Mouse (Mus musculus): Measurements from ENCODE around the gene Supt3. TPM values are rescaled to one million over a fixed set of nuclear protein-coding genes. Genes with fewer than 3 reads are reported as not detected.
A peak's percentile ranks its signal among the peaks of the same experiment; 100 is the strongest.

The Supt3 gene
- polyA plus RNA-seq (2012; rRNA removed): 7.8 and 8.2 TPM in 2 replicates

GRCm38 (mm10) chr17:44776738-44777270 lies at the start of gene Supt3:
Gene Supt3 (plus strand): TSS chr17:44777152.
- DNase-seq: peak; percentile 96
- H3K4me1 ChIP-seq (ENCODE audit: control insufficient read depth, insufficient read depth, low read length): no peaks in the 10 kb centered on the region
- WGBS: under 1% methylated on average over 39 of the region's 40 CpGs
- no peaks in the 10 kb centered on the region for H3K27me3 ChIP-seq (ENCODE audit: control insufficient read depth, insufficient read depth, low read length)
- peak within 1 kb of the TSS; percentile 72 for H3K4me3 ChIP-seq (replicated peaks; ENCODE audit: insufficient read depth, low read depth, low read length)
- no peak within 1 kb of the TSS for H3K27ac ChIP-seq (ENCODE audit: insufficient read depth, low read length)
- peak; percentile 36; the same call in 1 of the 2 replicates for TF ChIP-seq POLR2A (IDR thresholded peaks at IDR 0.05; ENCODE audit: borderline replicate concordance, insufficient read depth, low read length)
- peak; percentile 24; the same call in 1 of the 2 replicates for TF ChIP-seq CTCF (IDR thresholded peaks at IDR 0.05; ENCODE audit: borderline replicate concordance, insufficient read depth, low read depth, low read length)

- H3K4me3 ChIP-seq (replicated peaks; ENCODE audit: insufficient read depth, low read depth, low read length): no peak overlapping the region
- no peak for DNase-seq
- H3K27me3 ChIP-seq (ENCODE audit: control insufficient read depth, insufficient read depth, low read length): no peaks in the 10 kb centered on the region
- TF ChIP-seq POLR2A (IDR thresholded peaks at IDR 0.05; ENCODE audit: borderline replicate concordance, insufficient read depth, low read length): no peak
- no peak for TF ChIP-seq CTCF (IDR thresholded peaks at IDR 0.05; ENCODE audit: borderline replicate concordance, insufficient read depth, low read depth, low read length)
- H3K4me1 ChIP-seq (ENCODE audit: control insufficient read depth, insufficient read depth, low read length): 0 out of 2 replicates have a peak, but pooled peaks cover 2% of the 10 kb centered on the region
- no peak overlapping the region for H3K27ac ChIP-seq (ENCODE audit: insufficient read depth, low read length)
Measured at GRCm38 (mm10) chr17:44727675-44728074, 49.3 kb upstream of the Supt3 start.

- H3K27me3 ChIP-seq (ENCODE audit: control insufficient read depth, insufficient read depth, low read length): no peaks in the 10 kb centered on the region; the same call in 1 of the 2 replicates
- H3K4me3 ChIP-seq (replicated peaks; ENCODE audit: insufficient read depth, low read depth, low read length): no peak overlapping the region
- H3K27ac ChIP-seq (ENCODE audit: insufficient read depth, low read length): no peak overlapping the region
- H3K4me1 ChIP-seq (ENCODE audit: control insufficient read depth, insufficient read depth, low read length): 0 out of 2 replicates have a peak, but pooled peaks cover 2% of the 10 kb centered on the region
- TF ChIP-seq CTCF (IDR thresholded peaks at IDR 0.05; ENCODE audit: borderline replicate concordance, insufficient read depth, low read depth, low read length): no peak
- no peak for TF ChIP-seq POLR2A (IDR thresholded peaks at IDR 0.05; ENCODE audit: borderline replicate concordance, insufficient read depth, low read length)
- WGBS: 20% methylated on average over 2 of the region's 2 CpGs
- DNase-seq: peak in 1 of 2 experiments; percentile 5
Measured at GRCm38 (mm10) chr17:44728464-44728863, 48.5 kb upstream of the Supt3 start.

DNA sequence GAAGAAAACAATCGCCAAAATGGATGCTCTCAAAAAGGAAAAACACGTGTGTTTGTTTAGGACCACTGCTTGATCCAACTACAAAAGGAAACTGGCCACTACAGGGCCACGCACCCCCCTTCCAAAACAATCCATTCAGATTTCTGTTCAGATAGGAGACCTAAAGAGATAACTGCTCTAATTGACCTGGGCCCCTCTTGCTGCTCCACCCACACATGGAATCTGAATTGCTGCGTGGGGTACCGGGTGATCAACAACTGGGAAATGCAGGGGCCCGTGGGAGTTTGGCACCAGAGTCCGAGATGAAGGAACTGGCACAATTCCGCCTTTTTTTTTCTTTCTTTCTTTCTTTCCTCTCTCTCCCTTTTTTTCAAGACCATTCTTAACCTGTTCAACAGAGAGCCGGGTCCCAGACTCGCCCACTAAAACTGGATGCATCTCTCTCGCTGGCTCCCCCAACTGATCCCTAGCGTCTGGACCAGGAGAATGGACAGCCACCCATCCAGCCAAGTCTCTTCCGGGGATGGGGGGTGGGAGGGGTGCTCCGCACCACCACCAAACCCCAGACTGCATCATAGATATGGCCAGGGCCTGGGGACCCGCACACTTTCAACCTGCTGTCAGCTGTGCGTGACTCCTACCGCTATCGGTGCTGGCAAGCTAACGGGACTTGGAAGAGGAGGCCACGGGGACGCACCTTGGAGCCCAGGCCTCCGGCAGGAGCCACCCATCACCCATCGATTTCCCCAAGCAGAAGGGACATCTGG lies 43.2 kb upstream of the Supt3 start:
- TF ChIP-seq POLR2A (IDR thresholded peaks at IDR 0.05; ENCODE audit: borderline replicate concordance, insufficient read depth, low read length): no peak
- no peak for TF ChIP-seq CTCF (IDR thresholded peaks at IDR 0.05; ENCODE audit: borderline replicate concordance, insufficient read depth, low read depth, low read length)
- Histone ChIP-seq H3K4me3 (replicated peaks; ENCODE audit: insufficient read depth, low read depth, low read length) (no peak overlapping the region), H3K27ac (ENCODE audit: insufficient read depth, low read length) (no peak overlapping the region), H3K4me1 (ENCODE audit: control insufficient read depth, insufficient read depth, low read length) (no peaks in the 10 kb centered on the region; the same call in 1 of the 2 replicates), H3K27me3 (ENCODE audit: control insufficient read depth, insufficient read depth, low read length) (peaks cover 8% of the 10 kb centered on the region; the same call in 1 of the 2 replicates)
- DNase-seq: no peak
- WGBS: 24% methylated on average over 23 of the region's 23 CpGs

- WGBS: under 1% methylated on average over 48 of the region's 48 CpGs
- Histone ChIP-seq H3K27ac (ENCODE audit: insufficient read depth, low read length) (no peak overlapping the region), H3K27me3 (ENCODE audit: control insufficient read depth, insufficient read depth, low read length) (peaks cover 8% of the 10 kb centered on the region; the same call in 1 of the 2 replicates), H3K4me1 (ENCODE audit: control insufficient read depth, insufficient read depth, low read length) (no peaks in the 10 kb centered on the region; the same call in 1 of the 2 replicates), H3K4me3 (replicated peaks; ENCODE audit: insufficient read depth, low read depth, low read length) (peak overlapping the region; percentile 33)
- no peak for TF ChIP-seq CTCF (IDR thresholded peaks at IDR 0.05; ENCODE audit: borderline replicate concordance, insufficient read depth, low read depth, low read length)
- no peak for TF ChIP-seq POLR2A (IDR thresholded peaks at IDR 0.05; ENCODE audit: borderline replicate concordance, insufficient read depth, low read length)
- DNase-seq: peak; percentile 18 to 36
Measured at GRCm38 (mm10) chr17:44734501-44735222, 42.3 kb upstream of the Supt3 start.

- WGBS: under 1% methylated on average over 63 of the region's 64 CpGs
- Histone ChIP-seq H3K4me3 (replicated peaks; ENCODE audit: insufficient read depth, low read depth, low read length) (peak overlapping the region; percentile 79), H3K27me3 (ENCODE audit: control insufficient read depth, insufficient read depth, low read length) (peaks cover 8% of the 10 kb centered on the region; the same call in 1 of the 2 replicates), H3K4me1 (ENCODE audit: control insufficient read depth, insufficient read depth, low read length) (no peaks in the 10 kb centered on the region; the same call in 1 of the 2 replicates), H3K27ac (ENCODE audit: insufficient read depth, low read length) (no peak overlapping the region)
- TF ChIP-seq CTCF (IDR thresholded peaks at IDR 0.05; ENCODE audit: borderline replicate concordance, insufficient read depth, low read depth, low read length): no peak
- no peak for TF ChIP-seq POLR2A (IDR thresholded peaks at IDR 0.05; ENCODE audit: borderline replicate concordance, insufficient read depth, low read length)
- DNase-seq: peak in 1 of 2 experiments; percentile 34
Measured at GRCm38 (mm10) chr17:44735223-44735990, 41.5 kb upstream of the Supt3 start.

Data from cerebellum, adult 2 months (tissue).